Mouse (Mus musculus) olfactory bulb, adult 2 months (tissue): ENCODE data around the gene F2rl3.
A peak's percentile ranks its signal among the peaks of the same experiment; 100 is the strongest.

ENCODE experiments used
- CTCF ChIP-seq: fragments of 200-500 bp; IDR thresholded peaks from 2 replicates; pipeline ENCODE4 v1.5.1; 2012; ENCODE audit warnings: low read depth, mild to moderate bottlenecking, low read length, moderate library complexity; ENCODE audit not compliant: insufficient read depth
- POLR2A ChIP-seq: fragments of 200-500 bp; IDR thresholded peaks from 2 replicates; pipeline ENCODE4 v1.6.1; 2012; ENCODE audit warnings: mild to moderate bottlenecking, low read depth, low read length, moderate library complexity; ENCODE audit not compliant: insufficient read depth

DNA sequence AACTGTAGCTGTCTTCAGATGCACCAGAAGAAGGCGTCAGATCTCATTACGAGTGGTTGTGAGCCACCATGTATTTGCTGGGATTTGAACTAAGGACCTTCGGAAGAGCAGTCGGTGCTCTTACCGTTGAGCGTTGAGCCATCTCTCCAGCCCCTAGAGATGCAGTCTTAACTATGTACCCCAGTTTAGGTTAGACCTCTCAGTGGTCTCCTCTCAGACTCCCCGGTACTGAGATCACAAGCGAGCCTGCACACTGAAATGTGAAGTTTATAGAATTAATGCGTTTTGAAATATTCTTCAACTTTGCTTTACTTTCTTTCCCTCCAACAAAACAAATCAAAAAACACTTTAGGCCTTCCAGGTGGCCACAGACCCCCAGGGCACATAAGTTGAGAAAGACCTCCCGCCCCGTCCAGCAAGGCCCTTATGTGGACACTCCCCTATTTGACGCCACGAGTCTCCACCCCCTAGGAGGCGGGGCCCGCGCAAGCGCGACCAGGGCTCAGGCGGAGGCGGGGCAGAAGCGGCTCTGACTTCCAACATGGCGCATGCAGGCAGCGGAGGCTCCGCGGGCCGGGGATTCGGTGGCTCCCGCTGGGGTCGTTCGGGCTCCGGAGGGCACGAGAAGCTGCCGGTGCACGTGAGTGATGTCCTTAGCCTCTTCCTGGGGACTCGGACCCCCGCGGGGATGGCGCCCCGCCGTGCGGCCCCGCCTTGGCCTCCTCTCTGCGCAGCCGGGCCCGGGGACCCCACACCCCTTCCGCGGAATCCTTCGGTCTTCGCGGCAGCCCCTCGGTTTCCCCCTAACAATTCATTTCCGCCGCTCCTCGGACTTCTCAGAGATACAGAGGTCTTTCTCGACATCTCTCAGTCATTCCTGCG lies 38.7 kb upstream of the F2rl3 start, which contains the start of gene Sin3b:
- peak; percentile 95 for TF ChIP-seq POLR2A
- TF ChIP-seq CTCF: no peak
